Mouse (Mus musculus) limb, embryonic 14.5 days (tissue): ENCODE measurements around the gene Rnaseh2a. TPM values are rescaled to one million over a fixed set of nuclear protein-coding genes. Genes with fewer than 3 reads are reported as not detected.

Experiments
- ATAC-seq: fragments of 200-750 bp; cut with Nextera tagmentation; 2 replicates; pipeline ENCODE4 v1.8.0; 2017; ENCODE audit warnings: low read depth, moderate number of reproducible peaks, moderate TSS enrichment; ENCODE audit not compliant: low FRiP score
- DNase-seq: peaks from one replicate; pipeline ENCODE4 v3.0.0-alpha.2; 2015; ENCODE audit warnings: low spot score
- H3K27ac ChIP-seq: fragments of 300-500 bp; sonication (generic); replicated peaks from 2 replicates; pipeline ENCODE4 v1.5.1; 2014; ENCODE audit warnings: low read depth, mild to moderate bottlenecking, low read length, moderate library complexity, mixed read lengths
- H3K27me3 ChIP-seq: fragments of 300-500 bp; sonication (generic); 2 replicates; pipeline ENCODE4 v1.6.1; 2014; ENCODE audit warnings: low read length, mixed read lengths; ENCODE audit not compliant: control insufficient read depth, insufficient read depth
- H3K36me3 ChIP-seq: fragments of 300-500 bp; sonication (generic); 2 replicates; pipeline ENCODE4 v1.6.1; 2014; ENCODE audit warnings: mild to moderate bottlenecking, low read length, moderate library complexity, mixed read lengths; ENCODE audit not compliant: control insufficient read depth, insufficient read depth
- H3K4me1 ChIP-seq: fragments of 300-500 bp; sonication (generic); 2 replicates; pipeline ENCODE4 v1.6.1; 2014; ENCODE audit warnings: antibody characterized with exemption, low read length, mixed read lengths; ENCODE audit not compliant: control insufficient read depth, insufficient read depth
- H3K4me2 ChIP-seq: fragments of 300-500 bp; sonication (generic); replicated peaks from 2 replicates; pipeline ENCODE4 v1.6.1; 2014; ENCODE audit warnings: low read depth, mild to moderate bottlenecking, low read length, moderate library complexity; ENCODE audit not compliant: severe bottlenecking
- H3K4me3 ChIP-seq: fragments of 300-500 bp; sonication (generic); replicated peaks from 2 replicates; pipeline ENCODE4 v1.5.1; 2014; ENCODE audit warnings: low read length
- H3K9ac ChIP-seq: fragments of 300-500 bp; sonication (generic); 2 replicates; pipeline ENCODE4 v1.6.1; 2014; ENCODE audit warnings: mild to moderate bottlenecking, low read depth, low read length, moderate library complexity; ENCODE audit not compliant: severe bottlenecking
- H3K9me3 ChIP-seq: fragments of 300-500 bp; sonication (generic); 2 replicates; pipeline ENCODE4 v1.6.1; 2016; ENCODE audit warnings: low read length; ENCODE audit not compliant: control insufficient read depth
- POLR2A ChIP-seq: fragments of 200-500 bp; IDR thresholded peaks from 2 replicates; pipeline ENCODE4 v1.8.0; 2012; ENCODE audit warnings: inconsistent platforms, mild to moderate bottlenecking, moderate library complexity, borderline replicate concordance; ENCODE audit not compliant: insufficient read depth, insufficient read length; ENCODE audit errors: extremely low read depth
- WGBS: fragments of 180-500 bp; shearing (Covaris S2); extraction: QIAGEN DNeasy Blood & Tissue Kit; methylation state at CpG from one replicate; pipeline ENCODE4 v1.1.7; 2014; 5-methylcytosine and 5-hydroxymethylcytosine counted together
- polyA plus RNA-seq, 2 experiments: library from polyadenylated mRNA; depleted of rRNA in 1 of 2; stranded (reverse) in 1 of 2; unstranded in 1 of 2; fragments of >200 nt; fragmentation: Nextera tagmentation in 1 of 2; extraction: Ambion mirVana in 1 of 2; gene quantifications; 2 replicates each; pipeline versions ENCODE4 v1.2.1 to v1.2.3; 2012 to 2014

Rnaseh2a gene
- polyA plus RNA-seq, 2 experiments: 60.8 to 90.8 TPM

DNA sequence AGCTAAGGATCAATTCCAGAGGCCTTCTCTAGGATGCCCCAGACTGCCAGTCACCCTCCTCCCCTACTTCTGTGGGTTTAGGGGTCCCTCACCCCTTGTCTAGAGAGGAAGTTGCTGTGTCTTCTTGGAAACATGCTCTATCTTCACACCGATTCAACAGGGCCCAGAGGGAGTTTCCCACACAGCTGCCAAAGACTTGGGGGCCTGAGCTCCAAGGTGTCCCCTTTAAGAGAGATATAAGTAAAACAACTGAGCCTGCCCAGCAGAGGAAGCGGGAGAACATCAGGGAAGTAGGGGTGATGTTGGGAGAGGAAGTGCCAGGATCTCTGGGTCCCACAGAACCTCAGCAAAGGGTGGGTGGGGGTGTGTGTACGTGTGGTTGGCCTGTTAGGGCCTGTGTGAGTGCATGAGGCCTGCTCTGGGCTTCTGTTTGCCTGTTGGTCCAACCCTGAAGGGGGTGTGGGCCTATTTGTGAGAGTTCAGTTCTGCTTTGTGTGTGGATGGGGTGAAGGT, 13.0 kb upstream of the Rnaseh2a start:
- Histone ChIP-seq H3K27me3 (peaks cover 5% of the 10 kb centered on the region), H3K36me3 (no peaks in the 10 kb centered on the region), H3K9me3 (no peaks in the 10 kb centered on the region), H3K4me3 (no peak overlapping the region), H3K27ac (no peak overlapping the region), H3K4me1 (peaks cover 39% of the 10 kb centered on the region), H3K4me2 (no peak overlapping the region), H3K9ac (no peak overlapping the region)
- DNase-seq (no peak), ATAC-seq (no peak)
- WGBS: 70% methylated on average over 3 of the region's 3 CpGs
- no peak for TF ChIP-seq POLR2A

DNA sequence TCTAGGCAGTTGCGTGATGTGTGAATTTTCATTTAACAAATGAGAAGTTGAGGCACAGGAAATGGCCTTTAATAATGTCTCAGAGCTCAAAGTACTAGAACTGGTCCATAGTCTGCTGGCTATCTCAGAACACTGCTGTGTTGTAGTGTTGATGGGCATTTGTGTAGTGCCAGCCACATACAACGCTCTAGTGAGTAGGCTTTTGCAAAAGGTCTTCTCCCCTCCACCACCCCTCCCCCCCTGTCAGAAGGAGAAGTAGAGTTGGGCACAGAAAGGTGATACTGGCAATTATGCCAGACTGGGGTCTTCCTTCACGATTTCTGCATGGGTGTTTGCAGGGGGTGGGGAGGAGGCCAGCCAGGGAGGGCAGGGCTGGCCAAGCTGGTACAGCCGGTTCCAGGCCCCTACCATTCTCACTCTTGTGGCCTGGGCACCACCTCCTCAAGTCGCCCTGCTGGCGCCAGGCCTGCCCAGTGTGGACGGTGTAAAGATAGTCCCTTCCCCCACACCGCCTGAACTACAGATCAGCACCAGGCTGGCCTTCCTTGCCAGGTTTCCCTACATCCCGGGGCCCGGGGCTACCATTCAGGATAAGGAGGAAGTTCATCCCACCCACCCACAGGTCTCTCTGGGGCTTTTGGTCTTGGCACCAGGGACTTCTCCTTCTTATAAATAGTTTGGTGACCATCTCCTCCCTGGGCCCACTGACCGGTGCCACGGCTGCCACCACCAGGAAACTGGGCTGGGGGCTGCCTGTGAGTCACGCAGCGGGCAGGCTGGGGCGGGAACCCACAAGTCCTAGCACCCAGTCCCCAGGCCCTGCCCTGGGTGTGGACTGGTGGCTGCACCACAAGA, 12.3 kb upstream of the Rnaseh2a start:
- TF ChIP-seq POLR2A: no peak
- no peak for DNase-seq
- H3K36me3 ChIP-seq: no peaks in the 10 kb centered on the region
- H3K4me1 ChIP-seq: peaks cover 46% of the 10 kb centered on the region
- no peak overlapping the region for H3K9ac ChIP-seq
- H3K4me3 ChIP-seq: no peak overlapping the region
- no peak for ATAC-seq
- H3K4me2 ChIP-seq: no peak overlapping the region
- peaks cover 12% of the 10 kb centered on the region for H3K27me3 ChIP-seq
- no peaks in the 10 kb centered on the region for H3K9me3 ChIP-seq
- WGBS: 76% methylated on average over 15 of the region's 15 CpGs
- no peak overlapping the region for H3K27ac ChIP-seq

DNA sequence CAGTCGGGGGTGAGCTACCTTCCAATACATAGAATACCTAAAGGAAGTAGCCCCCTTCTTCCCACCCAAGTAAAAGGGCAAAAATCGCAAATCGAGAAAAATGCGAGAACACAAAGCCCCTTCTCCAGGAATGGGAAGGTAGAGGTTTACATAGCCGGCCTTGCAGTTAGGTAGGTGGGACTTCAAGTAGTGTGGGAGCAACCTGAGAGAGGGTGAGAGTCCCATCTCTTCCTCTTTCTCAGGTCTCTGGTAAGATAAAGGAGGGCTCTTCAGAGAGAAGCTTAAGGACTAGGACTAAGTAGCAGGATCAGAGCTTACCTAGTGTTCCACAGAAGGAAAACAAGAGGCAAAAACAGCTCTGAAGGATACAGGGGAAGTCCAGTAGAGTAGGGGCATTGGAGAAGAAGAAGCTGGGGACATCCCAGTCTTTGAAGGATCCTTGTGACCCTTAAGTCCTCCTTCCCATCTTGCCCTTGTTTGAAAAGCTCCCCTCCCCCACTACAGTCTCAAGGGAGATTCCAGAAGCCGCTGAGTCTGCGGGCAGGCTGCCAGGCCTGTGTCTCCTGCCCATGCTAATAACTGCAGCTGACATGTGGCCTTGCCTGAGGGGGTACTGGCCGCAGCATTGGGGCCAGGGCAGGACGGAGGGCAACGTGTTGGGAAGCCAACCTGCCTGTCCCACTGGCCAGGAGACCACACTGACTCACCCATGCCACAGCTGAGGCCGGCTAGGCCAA, 11.2 kb upstream of the Rnaseh2a start:
- Histone ChIP-seq H3K36me3 (no peaks in the 10 kb centered on the region), H3K27ac (no peak overlapping the region), H3K4me2 (no peak overlapping the region; the same call in 1 of the 2 replicates), H3K27me3 (peaks cover 15% of the 10 kb centered on the region), H3K9ac (no peak overlapping the region), H3K4me1 (peaks cover 53% of the 10 kb centered on the region), H3K9me3 (no peaks in the 10 kb centered on the region), H3K4me3 (peak overlapping the region; percentile 64; the same call in 1 of the 2 replicates)
- 26% methylated on average over 11 of the region's 11 CpGs for WGBS
- TF ChIP-seq POLR2A: no peak
- DNase-seq: no peak
- ATAC-seq: no peak

DNA sequence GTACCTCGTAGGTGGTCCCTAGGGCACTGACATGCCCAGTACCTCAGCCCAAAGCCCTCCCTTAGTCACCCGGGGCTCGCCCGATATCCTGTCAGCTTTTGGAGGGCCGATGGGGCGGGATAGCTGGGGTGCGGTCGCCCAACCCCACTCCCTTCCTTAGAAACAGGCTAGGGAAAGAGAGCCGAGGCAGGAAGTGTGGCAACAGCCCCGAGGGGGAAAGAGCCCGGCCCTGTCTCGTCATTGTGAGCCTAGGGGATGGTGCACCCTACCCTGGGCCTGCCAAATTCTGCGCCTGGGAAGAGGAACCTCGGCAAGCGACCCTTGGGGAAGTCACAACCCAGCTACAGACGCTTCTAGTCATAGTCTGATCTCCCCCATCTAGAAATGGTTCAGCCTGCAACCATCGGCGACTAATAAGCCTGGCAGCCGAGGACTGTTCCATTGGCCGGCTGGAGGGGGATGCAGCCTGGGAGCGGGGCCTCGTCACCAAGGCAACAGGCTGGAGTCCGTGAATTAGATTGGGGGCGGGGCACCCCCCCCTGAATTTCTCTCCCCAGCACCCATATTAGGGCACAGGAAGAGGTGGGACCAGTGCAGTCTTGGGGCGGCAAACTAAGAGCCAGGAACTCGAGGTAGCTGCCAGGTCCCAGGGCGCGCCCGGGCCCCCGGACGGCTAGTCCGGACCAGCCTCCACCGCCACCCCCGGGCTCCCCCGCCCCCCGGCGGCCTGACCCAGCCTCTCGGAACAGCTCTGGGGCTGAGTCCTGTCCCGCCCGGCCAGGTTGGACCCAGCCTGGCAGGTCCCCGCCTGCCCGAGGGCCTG, 10.2 kb upstream of the Rnaseh2a start:
- Histone ChIP-seq H3K27ac (0 out of 2 replicates have a peak overlapping the region, but pooled peaks have one; percentile 21), H3K36me3 (no peaks in the 10 kb centered on the region), H3K9me3 (no peaks in the 10 kb centered on the region), H3K9ac (peak overlapping the region; percentile 44), H3K4me3 (peak overlapping the region; percentile 64), H3K27me3 (peaks cover 15% of the 10 kb centered on the region), H3K4me1 (peaks cover 46% of the 10 kb centered on the region), H3K4me2 (peak overlapping the region; percentile 99)
- peak; percentile 42 for ATAC-seq
- DNase-seq: peak; percentile 92
- no peak for TF ChIP-seq POLR2A
- 1% methylated on average over 26 of the region's 42 CpGs for WGBS
